In genomic region chr16:11176208-11176883, GRCm38 (mm10) we compare ENCODE assay signal across 8 mouse cellular contexts. TPM values are rescaled to one million over a fixed set of nuclear protein-coding genes. Genes with fewer than 3 reads are reported as not detected.
DNase-seq lines count a peak whose midpoint lies in the region; ATAC-seq and TF ChIP-seq lines count a peak whose summit lies in the region.

Gene Zc3h7a (minus strand): TSS chr16:11176393.

- no peaks in the 10 kb centered on the region for H3K9me3 ChIP-seq in embryonic facial prominence, embryonic 13.5 days
- H3K9me3 ChIP-seq in limb, embryonic 13.5 days, result no peaks in the 10 kb centered on the region
- H3K9me3 ChIP-seq in midbrain, embryonic 16.5 days (replicated peaks; ENCODE audit: control insufficient read depth, low read length, poor library complexity, severe bottlenecking), result no peaks in the 10 kb centered on the region

- DNase-seq in 3134 (ENCODE audit: extremely low read depth, insufficient read length, low spot score), result peak; percentile 98
- DNase-seq in adrenal gland, postnatal 36 days, result peak; percentile 94 to 96
- peak; percentile 93 to 95 for DNase-seq in heart, adult 2 months
- peak; percentile 86 to 89 for DNase-seq in kidney, adult 8-10 months
- DNase-seq in spleen, postnatal 10 days (ENCODE audit: low spot score in 2 of 2), result peak; percentile 79 to 92

- ATAC-seq in embryonic facial prominence, embryonic 13.5 days (ENCODE audit: insufficient number of reproducible peaks, insufficient read depth, low FRiP score, low TSS enrichment, low read depth), result peak; percentile 87
- ATAC-seq in limb, embryonic 13.5 days (ENCODE audit: low FRiP score, low read depth), result peak; percentile 94
- peak; percentile 96 for ATAC-seq in midbrain, embryonic 16.5 days

- no peaks in the 10 kb centered on the region for H3K36me3 ChIP-seq in embryonic facial prominence, embryonic 13.5 days
- H3K36me3 ChIP-seq in heart, adult 2 months (ENCODE audit: control insufficient read depth, insufficient read depth, low read length), result no peaks in the 10 kb centered on the region
- no peaks in the 10 kb centered on the region for H3K36me3 ChIP-seq in limb, embryonic 13.5 days
- no peaks in the 10 kb centered on the region for H3K36me3 ChIP-seq in midbrain, embryonic 16.5 days (ENCODE audit: control insufficient read depth, insufficient read depth, low read length)

- intact Hi-C loops in heart, adult 2 months (cut with DNase I), result loop anchor here (1.0 to 5.0 kb wide), 5 partner anchors 26 to 731 kb away; partner anchors contain the start of genes Cpped1, Gspt1, Rsl1d1 and Txndc11

- peak; percentile 55 for TF ChIP-seq EP300 in heart, adult 2 months (IDR thresholded peaks at IDR 0.05; ENCODE audit: insufficient read depth, low read depth, low read length)

- peaks cover 2% of the 10 kb centered on the region for H3K79me2 ChIP-seq in heart, adult 2 months (replicated peaks; ENCODE audit: control insufficient read depth, insufficient read depth, low read length)

- peak within 1 kb of the TSS; percentile 92 for H3K4me3 ChIP-seq in embryonic facial prominence, embryonic 13.5 days
- H3K4me3 ChIP-seq in heart, adult 2 months, result peak within 1 kb of the TSS; percentile 81
- H3K4me3 ChIP-seq in limb, embryonic 13.5 days, result peak within 1 kb of the TSS; percentile 88
- H3K4me3 ChIP-seq in midbrain, embryonic 16.5 days (ENCODE audit: low read depth, low read length), result peak within 1 kb of the TSS; percentile 58

- TF ChIP-seq POLR2A in heart, adult 2 months (IDR thresholded peaks at IDR 0.05; ENCODE audit: insufficient read depth, low read depth, low read length), result peak; percentile 87

- WGBS in embryonic facial prominence, embryonic 13.5 days, result under 1% methylated on average over 57 of the region's 57 CpGs
- under 1% methylated on average over 52 of the region's 57 CpGs for WGBS in heart, adult 2 months
- under 1% methylated on average over 47 of the region's 57 CpGs for WGBS in limb, embryonic 13.5 days
- WGBS in midbrain, embryonic 16.5 days, result under 1% methylated on average over 48 of the region's 57 CpGs

- TF ChIP-seq CTCF in heart, adult 2 months (IDR thresholded peaks at IDR 0.05), result no peak; the same call in none of the 2 replicates

- H3K9ac ChIP-seq in embryonic facial prominence, embryonic 13.5 days, result peak within 1 kb of the TSS; percentile 89
- peak within 1 kb of the TSS; percentile 91 for H3K9ac ChIP-seq in heart, adult 2 months (ENCODE audit: low read depth, low read length)
- peak within 1 kb of the TSS; percentile 87 for H3K9ac ChIP-seq in limb, embryonic 13.5 days
- peak within 1 kb of the TSS; percentile 69 for H3K9ac ChIP-seq in midbrain, embryonic 16.5 days (ENCODE audit: low read depth, low read length)

- peaks cover 23% of the 10 kb centered on the region for H3K4me1 ChIP-seq in embryonic facial prominence, embryonic 13.5 days
- H3K4me1 ChIP-seq in heart, adult 2 months (ENCODE audit: control insufficient read depth, insufficient read depth, low read length), result peaks cover 5% of the 10 kb centered on the region
- peaks cover 20% of the 10 kb centered on the region for H3K4me1 ChIP-seq in limb, embryonic 13.5 days
- H3K4me1 ChIP-seq in midbrain, embryonic 16.5 days (ENCODE audit: control insufficient read depth, insufficient read depth, low read length), result peaks cover 18% of the 10 kb centered on the region

- peak within 1 kb of the TSS; percentile 82 for H3K4me2 ChIP-seq in embryonic facial prominence, embryonic 13.5 days
- peak within 1 kb of the TSS; percentile 88 for H3K4me2 ChIP-seq in limb, embryonic 13.5 days (replicated peaks)
- H3K4me2 ChIP-seq in midbrain, embryonic 16.5 days (ENCODE audit: low read length), result peak within 1 kb of the TSS; percentile 82

- H3K27ac ChIP-seq in embryonic facial prominence, embryonic 13.5 days, result peak within 1 kb of the TSS; percentile 81
- peak within 1 kb of the TSS; percentile 97 for H3K27ac ChIP-seq in heart, adult 2 months
- H3K27ac ChIP-seq in limb, embryonic 13.5 days, result peak within 1 kb of the TSS; percentile 75
- peak within 1 kb of the TSS; percentile 67 for H3K27ac ChIP-seq in midbrain, embryonic 16.5 days (ENCODE audit: low read length)

- no peaks in the 10 kb centered on the region for H3K27me3 ChIP-seq in embryonic facial prominence, embryonic 13.5 days
- no peaks in the 10 kb centered on the region for H3K27me3 ChIP-seq in heart, adult 2 months (ENCODE audit: control insufficient read depth, insufficient read depth, low read length)
- H3K27me3 ChIP-seq in limb, embryonic 13.5 days, result no peaks in the 10 kb centered on the region
- H3K27me3 ChIP-seq in midbrain, embryonic 16.5 days (ENCODE audit: control insufficient read depth, insufficient read depth, low read depth, low read length), result no peaks in the 10 kb centered on the region

RNA-seq across cellular contexts. Expression of gene Zc3h7a, which starts in this region (rescaled TPM):
- 10 to 100 TPM; 67.0 to 75.5 TPM for total RNA-seq in adrenal gland, postnatal 36 days (2021)
- polyA plus RNA-seq in embryonic facial prominence, embryonic 13.5 days (2015; fragmentation: Nextera tagmentation; extraction: Ambion mirVana), result 98.5 and 119 TPM in 2 replicates
- total RNA-seq in heart, adult 2 months (2021), result 10 to 100 TPM; 24.2 to 24.3 TPM
- polyA plus RNA-seq in heart, adult 2 months (2012; rRNA removed), result 27.5 and 47.0 TPM in 2 replicates
- 91.8 and 99.0 TPM in 2 replicates for polyA plus RNA-seq in limb, embryonic 13.5 days (2015; fragmentation: Nextera tagmentation; extraction: Ambion mirVana)
- polyA plus RNA-seq in midbrain, embryonic 16.5 days (2015; fragmentation: Nextera tagmentation; extraction: Ambion mirVana), result 73.4 and 79.7 TPM in 2 replicates

Comparison
In these comparisons a context has a peak if more than half of its experiments do, and no peak if none do; other contexts are left out.
1. Peak in every context shown above with its lines: DNase-seq, ATAC-seq, H3K4me3 ChIP-seq and H3K27ac ChIP-seq.